Mouse (Mus musculus) ES-E14 (cell line): ENCODE measurements around the gene B230217C12Rik. TPM values are rescaled to one million over a fixed set of nuclear protein-coding genes. Genes with fewer than 3 reads are reported as not detected.

Experiments used
- DNase-seq: peaks from one replicate; pipeline ENCODE4 v3.0.0-alpha.2; 2013; ENCODE audit warnings: low read depth, low spot score
- H3K27ac ChIP-seq: 2 replicates; pipeline ENCODE4 v1.5.1; 2012; ENCODE audit warnings: low read depth, mild to moderate bottlenecking, low read length, moderate library complexity, mixed read lengths; ENCODE audit not compliant: poor library complexity, insufficient read depth, severe bottlenecking
- H3K36me3 ChIP-seq: 2 replicates; pipeline ENCODE4 v1.6.1; 2012; ENCODE audit warnings: mild to moderate bottlenecking, low read length, moderate library complexity, mixed read lengths; ENCODE audit not compliant: control insufficient read depth, poor library complexity, insufficient read depth, severe bottlenecking
- H3K4me1 ChIP-seq, 2 experiments: fragments of 150-350 bp in 1 of 2; sonication (generic) in 1 of 2; 2 replicates each; pipeline ENCODE4 v1.6.1; 2012; ENCODE audit warnings: low read length in 2 of 2, mild to moderate bottlenecking in 1 of 2, mixed read lengths in 1 of 2; ENCODE audit not compliant: control insufficient read depth in 2 of 2, insufficient read depth in 2 of 2, poor library complexity in 1 of 2
- H3K4me3 ChIP-seq, 2 experiments: fragments of 150-350 bp in 1 of 2; sonication (generic) in 1 of 2; 2 replicates each; pipeline ENCODE4 v1.5.1; 2012; ENCODE audit warnings: low read length in 2 of 2, low read depth in 1 of 2, mild to moderate bottlenecking in 1 of 2, mixed read lengths in 1 of 2; ENCODE audit not compliant: insufficient read depth in 1 of 2, poor library complexity in 1 of 2, severe bottlenecking in 1 of 2
- H3K9ac ChIP-seq: 2 replicates; pipeline ENCODE4 v1.6.1; 2012; ENCODE audit warnings: low read depth, mild to moderate bottlenecking, low read length, mixed read lengths; ENCODE audit not compliant: poor library complexity, insufficient read depth, severe bottlenecking
- H3K9me3 ChIP-seq: fragments of 150-350 bp; sonication (generic); 2 replicates; pipeline ENCODE4 v1.6.1; 2012; ENCODE audit warnings: low read depth, mild to moderate bottlenecking, low read length; ENCODE audit not compliant: control insufficient read depth, insufficient read depth
- CHD2 ChIP-seq: IDR thresholded peaks from 2 replicates; pipeline ENCODE4 v1.6.1; 2014; ENCODE audit warnings: mild to moderate bottlenecking, low read depth, low read length, inconsistent platforms
- HCFC1 ChIP-seq: IDR thresholded peaks from 2 replicates; pipeline ENCODE4 v1.6.1; 2012; ENCODE audit warnings: low read length, inconsistent platforms, borderline replicate concordance; ENCODE audit not compliant: insufficient read depth
- MAFK ChIP-seq: IDR thresholded peaks from 2 replicates; pipeline ENCODE4 v1.6.1; 2014; ENCODE audit warnings: mild to moderate bottlenecking, low read depth, low read length, inconsistent platforms; ENCODE audit not compliant: insufficient read depth
- ZC3H11A ChIP-seq: IDR thresholded peaks from 2 replicates; pipeline ENCODE4 v1.6.1; 2012; ENCODE audit warnings: low read depth, mild to moderate bottlenecking, inconsistent platforms, low read length, borderline replicate concordance
- ZNF384 ChIP-seq: IDR thresholded peaks from 2 replicates; pipeline ENCODE4 v1.6.1; 2012; ENCODE audit warnings: low read depth, low read length, inconsistent platforms
- in situ Hi-C, 2 experiments: fragments of 600-800 bp; cut with MboI; formaldehyde crosslinking; loops; one replicate each; pipeline ENCODE4 v1.15.1; 2025; ENCODE audit warnings: low sequenced_read_pairs in 2 of 2, inconsistent platforms in 1 of 2; ENCODE audit not compliant: unreplicated experiment in 2 of 2
- total RNA-seq: library from RNA; depleted of rRNA; stranded (reverse); fragments of 300-350 nt; gene quantifications from 2 replicates; pipeline ENCODE4 v1.2.3, GENCODE M21; 2012; rRNA removed

Gene B230217C12Rik
- total RNA-seq, 1 experiment: 4.1 TPM

GRCm38 (mm10) chr11:97883918-97884600 lies 43.5 kb downstream of the B230217C12Rik start, which contains the start of gene Fbxo47:
Gene Fbxo47, minus strand, starts transcription at chr11:97884154.
- Histone ChIP-seq H3K4me1 (no peaks in the 10 kb centered on the region), H3K9me3 (no peaks in the 10 kb centered on the region), H3K36me3 (peaks cover 2% of the 10 kb centered on the region; the same call in 1 of the 2 replicates), H3K27ac (peak within 1 kb of the TSS; percentile 95), H3K4me3 (peak within 1 kb of the TSS; percentile 71 to 92), H3K9ac (peak within 1 kb of the TSS; percentile 79)
- peak; percentile 98 for DNase-seq
- in situ Hi-C loops: no loop called here
- TF ChIP-seq ZNF384: peak; percentile 84
- TF ChIP-seq ZC3H11A: no peak

- peaks cover 2% of the 10 kb centered on the region for H3K36me3 ChIP-seq
- peak overlapping the region; percentile 63 for H3K9ac ChIP-seq
- H3K9me3 ChIP-seq: no peaks in the 10 kb centered on the region
- no peak for DNase-seq
- TF ChIP-seq ZC3H11A (no peak), MAFK (no peak), HCFC1 (no peak), CHD2 (no peak), ZNF384 (no peak)
- H3K4me1 ChIP-seq: no peaks in the 10 kb centered on the region
- peak overlapping the region; percentile 72; the same call in 1 of the 2 replicates for H3K27ac ChIP-seq
- in situ Hi-C loops: no loop called here
- peak overlapping the region; percentile 58 to 85 for H3K4me3 ChIP-seq
Observed at GRCm38 (mm10) chr11:97884601-97885185, 44.1 kb downstream of the B230217C12Rik start.

GRCm38 (mm10) chr11:97885296-97885915 lies 44.8 kb downstream of the B230217C12Rik start:
- H3K27ac ChIP-seq: no peak overlapping the region; the same call in 1 of the 2 replicates
- no peaks in the 10 kb centered on the region for H3K9me3 ChIP-seq
- in situ Hi-C loops: no loop called here
- H3K9ac ChIP-seq: peak overlapping the region; percentile 63; the same call in 1 of the 2 replicates
- H3K4me3 ChIP-seq: peak overlapping the region; percentile 58 to 85
- TF ChIP-seq ZNF384 (peak; percentile 63), CHD2 (no peak), MAFK (no peak), ZC3H11A (no peak)
- peaks cover 2% of the 10 kb centered on the region for H3K36me3 ChIP-seq
- no peak for DNase-seq
- no peaks in the 10 kb centered on the region for H3K4me1 ChIP-seq

GRCm38 (mm10) chr11:97891821-97892220 lies 51.2 kb downstream of the B230217C12Rik start:
- Histone ChIP-seq H3K9ac (no peak overlapping the region), H3K36me3 (peaks cover 2% of the 10 kb centered on the region), H3K4me3 (no peak overlapping the region), H3K27ac (no peak overlapping the region), H3K9me3 (no peaks in the 10 kb centered on the region), H3K4me1 (no peaks in the 10 kb centered on the region)
- TF ChIP-seq ZNF384 (no peak), MAFK (no peak), HCFC1 (no peak), CHD2 (no peak), ZC3H11A (no peak)
- in situ Hi-C loops: no loop called here
- no peak for DNase-seq

Other genes starting within 250 kb of the B230217C12Rik start
- 100 and 109 TPM in 2 replicates for gene Epop, start 211.1 kb upstream of the B230217C12Rik start, total RNA-seq
- 113 and 142 TPM in 2 replicates for gene Mllt6, start 177.4 kb upstream of the B230217C12Rik start, total RNA-seq
- gene Cisd3, start 155.0 kb upstream of the B230217C12Rik start, total RNA-seq: 49.9 and 66.0 TPM in 2 replicates
- 20.1 and 28.4 TPM in 2 replicates for gene Pcgf2, start 140.3 kb upstream of the B230217C12Rik start, total RNA-seq
- 522 and 677 TPM in 2 replicates for gene Psmb3, start 137.4 kb upstream of the B230217C12Rik start, total RNA-seq
- 26.5 and 31.3 TPM in 2 replicates for gene Pip4k2b, start 96.1 kb upstream of the B230217C12Rik start, total RNA-seq
- gene Cwc25, start 74.2 kb upstream of the B230217C12Rik start, total RNA-seq: 14.0 and 18.5 TPM in 2 replicates
- 2.3 TPM in 2 replicates for gene 1700001P01Rik, start 64.9 kb upstream of the B230217C12Rik start, total RNA-seq
- 1,213 and 1,430 TPM in 2 replicates for gene Rpl23, start 58.3 kb upstream of the B230217C12Rik start, total RNA-seq
- gene Lasp1, start 41.8 kb upstream of the B230217C12Rik start, total RNA-seq: 108 and 147 TPM in 2 replicates
- gene Fbxo47, start 43.4 kb downstream of the B230217C12Rik start, total RNA-seq: 2.2 and 4.1 TPM in 2 replicates
- 2.5 and 4.3 TPM in 2 replicates for gene Plxdc1, start 145.7 kb downstream of the B230217C12Rik start, total RNA-seq
- 2.9 and 4.4 TPM in 2 replicates for gene Arl5c, start 155.4 kb downstream of the B230217C12Rik start, total RNA-seq
- 6.2 and 12.0 TPM in 2 replicates for gene Cacnb1, start 182.3 kb downstream of the B230217C12Rik start, total RNA-seq
- gene Rpl19, start 185.9 kb downstream of the B230217C12Rik start, total RNA-seq: 3,222 and 3,264 TPM in 2 replicates
- gene Stac2, start 212.7 kb downstream of the B230217C12Rik start, total RNA-seq: 2.1 and 3.8 TPM in 2 replicates